Mouse (Mus musculus) heart, embryonic 15.5 days (tissue): ENCODE measurements around the gene Pitx1. TPM values are rescaled to one million over a fixed set of nuclear protein-coding genes. Genes with fewer than 3 reads are reported as not detected.

Experiments used
- ATAC-seq: fragments of 200-750 bp; cut with Nextera tagmentation; replicated peaks from 2 replicates; pipeline ENCODE4 v1.8.0; 2017; ENCODE audit warnings: low read depth, moderate TSS enrichment; ENCODE audit not compliant: insufficient number of reproducible peaks, insufficient read depth, low FRiP score
- H3K27ac ChIP-seq: fragments of 300-500 bp; sonication (generic); 2 replicates; pipeline ENCODE4 v1.5.1; 2015; ENCODE audit warnings: mild to moderate bottlenecking, inconsistent platforms
- H3K27me3 ChIP-seq: fragments of 300-500 bp; sonication (generic); 2 replicates; pipeline ENCODE4 v1.6.1; 2015; ENCODE audit warnings: inconsistent platforms
- H3K36me3 ChIP-seq: fragments of 300-500 bp; sonication (generic); 2 replicates; pipeline ENCODE4 v1.6.1; 2015; ENCODE audit warnings: mild to moderate bottlenecking, inconsistent platforms
- H3K4me1 ChIP-seq: fragments of 300-500 bp; sonication (generic); replicated peaks from 2 replicates; pipeline ENCODE4 v1.6.1; 2015; ENCODE audit warnings: inconsistent platforms
- H3K4me2 ChIP-seq: fragments of 300-500 bp; sonication (generic); 2 replicates; pipeline ENCODE4 v1.6.1; 2015; ENCODE audit warnings: inconsistent platforms, mild to moderate bottlenecking, moderate library complexity
- H3K4me3 ChIP-seq: fragments of 300-500 bp; sonication (generic); 2 replicates; pipeline ENCODE4 v1.5.1; 2015; ENCODE audit warnings: mild to moderate bottlenecking, inconsistent platforms
- H3K9ac ChIP-seq: fragments of 300-500 bp; sonication (generic); 2 replicates; pipeline ENCODE4 v1.6.1; 2015; ENCODE audit warnings: mild to moderate bottlenecking, inconsistent platforms
- H3K9me3 ChIP-seq: fragments of 300-500 bp; sonication (generic); replicated peaks from 2 replicates; pipeline ENCODE4 v1.6.1; 2016; ENCODE audit warnings: inconsistent platforms
- WGBS: fragments of 180-500 bp; shearing (Covaris S2); methylation state at CpG from one replicate; pipeline ENCODE4 v1.1.7; 2015; ENCODE audit warnings: mixed read lengths; 5-methylcytosine and 5-hydroxymethylcytosine counted together
- polyA plus RNA-seq: library from polyadenylated mRNA; unstranded; fragments of >200 nt; fragmentation: Nextera tagmentation; extraction: Ambion mirVana; gene quantifications from 2 replicates; pipeline ENCODE4 v1.2.1, GENCODE M21; 2015

Gene Pitx1
- polyA plus RNA-seq, 1 experiment from 2014 or later, result 0.05 TPM

DNA sequence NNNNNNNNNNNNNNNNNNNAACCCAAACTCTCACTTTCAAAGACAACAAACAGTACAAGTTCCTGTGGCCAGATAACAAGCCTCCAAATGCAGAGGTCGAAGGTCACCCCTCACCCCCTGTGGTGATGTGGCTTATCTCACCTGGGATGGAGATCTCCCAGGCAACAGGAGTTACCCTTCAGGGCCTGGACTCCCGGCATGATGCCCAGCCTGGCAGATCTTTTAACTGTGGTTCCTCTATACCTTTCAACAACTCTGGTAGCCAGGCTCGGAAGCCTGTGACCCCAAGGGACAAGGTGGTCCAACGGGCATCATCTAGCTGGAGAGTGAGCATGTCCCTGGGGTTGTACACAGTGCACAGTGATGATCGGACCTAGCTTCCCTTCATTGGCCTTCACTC is 13.5 kb downstream of the Pitx1 start:
- Histone ChIP-seq H3K27me3 (peaks cover 81% of the 10 kb centered on the region), H3K9me3 (no peaks in the 10 kb centered on the region), H3K27ac (no peak overlapping the region), H3K4me3 (no peak overlapping the region), H3K4me2 (no peak overlapping the region), H3K4me1 (peaks cover 13% of the 10 kb centered on the region), H3K36me3 (no peaks in the 10 kb centered on the region), H3K9ac (no peak overlapping the region)
- ATAC-seq, result no peak
- WGBS, result 49% methylated on average over 5 of the region's 5 CpGs

DNA sequence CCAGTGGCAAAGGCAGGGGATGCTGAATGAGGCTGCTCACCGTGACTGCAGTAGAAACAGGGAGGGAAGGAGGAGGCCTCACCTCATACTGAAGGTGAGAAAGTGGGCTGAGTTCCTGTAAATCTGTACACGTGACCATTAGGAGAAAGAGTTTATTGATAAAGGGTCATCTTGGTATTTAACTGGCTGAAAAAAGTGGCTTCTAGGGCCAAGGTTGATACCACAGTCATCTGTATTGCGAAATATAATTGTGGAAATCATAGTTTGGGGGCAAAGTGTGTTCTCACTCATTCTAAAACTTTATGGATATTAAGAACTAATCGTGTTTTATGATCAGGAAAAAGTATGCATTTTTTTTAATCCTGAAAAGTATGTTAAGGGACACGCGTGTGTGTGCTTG is 21.2 kb downstream of the Pitx1 start:
- H3K4me3 ChIP-seq, result no peak overlapping the region
- no peak overlapping the region for H3K9ac ChIP-seq
- 78% methylated on average over 6 of the region's 6 CpGs for WGBS
- H3K27ac ChIP-seq, result no peak overlapping the region
- H3K9me3 ChIP-seq, result no peaks in the 10 kb centered on the region
- H3K4me1 ChIP-seq, result no peaks in the 10 kb centered on the region
- no peak for ATAC-seq
- H3K27me3 ChIP-seq, result peaks cover 32% of the 10 kb centered on the region
- no peaks in the 10 kb centered on the region for H3K36me3 ChIP-seq
- H3K4me2 ChIP-seq, result no peak overlapping the region

DNA sequence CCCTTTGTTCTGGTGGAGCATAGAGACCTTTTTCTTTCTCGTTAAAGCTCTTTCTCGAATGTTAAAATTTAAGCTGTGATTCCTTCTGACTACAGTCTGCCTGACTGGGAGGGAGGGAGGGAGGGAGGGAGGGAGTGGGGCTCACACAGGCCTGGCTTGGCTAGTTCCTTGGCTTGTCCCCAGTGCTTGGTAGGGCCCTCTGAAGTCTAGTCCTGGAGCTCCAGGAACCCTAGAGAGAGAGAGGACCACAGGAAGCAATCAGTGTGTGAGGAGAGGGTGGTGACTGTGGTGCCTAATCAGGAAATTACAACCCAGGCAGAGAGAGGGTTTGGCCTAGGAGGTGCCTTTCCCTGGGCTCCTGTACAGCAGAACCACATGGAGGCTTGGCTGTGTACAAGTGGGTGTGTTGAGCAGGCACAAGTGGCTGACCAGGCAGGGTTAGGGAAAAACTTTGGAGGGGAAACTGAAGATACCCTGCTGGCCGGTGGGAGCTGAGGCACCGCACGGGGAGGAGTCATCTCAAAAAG is 22.4 kb downstream of the Pitx1 start:
- Histone ChIP-seq H3K4me3 (no peak overlapping the region), H3K4me2 (no peak overlapping the region), H3K9ac (no peak overlapping the region), H3K4me1 (no peaks in the 10 kb centered on the region), H3K36me3 (no peaks in the 10 kb centered on the region), H3K27me3 (peaks cover 28% of the 10 kb centered on the region), H3K9me3 (no peaks in the 10 kb centered on the region), H3K27ac (no peak overlapping the region)
- WGBS, result 60% methylated on average over 5 of the region's 5 CpGs
- ATAC-seq, result no peak

DNA sequence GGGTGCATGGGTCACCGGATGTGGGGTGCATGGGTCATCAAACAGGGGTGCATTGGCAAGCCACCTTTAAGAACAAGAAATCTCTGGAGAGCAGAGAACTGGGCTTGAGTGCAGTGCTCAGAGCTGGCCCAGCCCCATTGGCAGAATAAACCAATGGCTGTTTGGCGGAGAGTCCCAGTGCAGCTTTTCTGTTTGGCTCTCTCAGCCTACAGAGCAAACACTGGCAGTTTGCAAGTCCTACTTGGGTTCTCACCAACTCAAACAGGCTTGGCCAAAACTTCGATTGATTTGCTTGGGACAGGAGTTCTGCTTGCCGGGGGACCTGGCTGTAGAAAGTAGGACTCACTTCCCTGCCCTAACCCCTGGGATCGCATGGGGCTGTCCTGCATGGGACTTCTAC is 25.0 kb downstream of the Pitx1 start:
- H3K27ac ChIP-seq, result no peak overlapping the region
- 64% methylated on average over 5 of the region's 5 CpGs for WGBS
- no peak overlapping the region for H3K4me2 ChIP-seq
- ATAC-seq, result no peak
- no peak overlapping the region for H3K4me3 ChIP-seq
- H3K9me3 ChIP-seq, result no peaks in the 10 kb centered on the region
- peaks cover 14% of the 10 kb centered on the region for H3K27me3 ChIP-seq
- H3K9ac ChIP-seq, result no peak overlapping the region
- H3K4me1 ChIP-seq, result no peaks in the 10 kb centered on the region
- H3K36me3 ChIP-seq, result no peaks in the 10 kb centered on the region

DNA sequence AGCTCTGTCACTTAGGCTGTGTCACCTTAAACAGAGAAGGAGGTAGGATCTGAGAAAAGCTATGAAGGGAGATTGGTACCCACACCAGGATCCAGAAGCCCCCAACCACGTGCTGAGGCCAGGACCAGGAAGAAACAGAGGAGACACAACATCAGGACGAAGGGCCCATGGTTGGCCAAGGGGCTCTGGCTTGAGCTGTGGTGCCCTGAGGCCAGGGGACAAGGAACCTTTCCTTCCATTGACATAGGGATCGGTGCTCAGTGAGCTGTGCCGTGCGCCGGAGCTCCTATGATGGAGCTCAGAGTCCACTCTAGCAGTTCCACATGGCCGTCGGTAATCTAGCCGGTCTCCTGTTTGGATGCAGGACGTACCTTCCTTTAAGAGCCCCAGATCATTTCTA is 26.3 kb downstream of the Pitx1 start:
- WGBS, result 90% methylated on average over 10 of the region's 10 CpGs
- H3K9me3 ChIP-seq, result no peaks in the 10 kb centered on the region
- 0 out of 2 replicates have a peak, but pooled peaks cover 8% of the 10 kb centered on the region for H3K27me3 ChIP-seq
- H3K9ac ChIP-seq, result no peak overlapping the region
- no peak overlapping the region for H3K4me3 ChIP-seq
- no peaks in the 10 kb centered on the region for H3K36me3 ChIP-seq
- H3K27ac ChIP-seq, result no peak overlapping the region
- H3K4me1 ChIP-seq, result no peaks in the 10 kb centered on the region
- ATAC-seq, result no peak
- H3K4me2 ChIP-seq, result no peak overlapping the region

DNA sequence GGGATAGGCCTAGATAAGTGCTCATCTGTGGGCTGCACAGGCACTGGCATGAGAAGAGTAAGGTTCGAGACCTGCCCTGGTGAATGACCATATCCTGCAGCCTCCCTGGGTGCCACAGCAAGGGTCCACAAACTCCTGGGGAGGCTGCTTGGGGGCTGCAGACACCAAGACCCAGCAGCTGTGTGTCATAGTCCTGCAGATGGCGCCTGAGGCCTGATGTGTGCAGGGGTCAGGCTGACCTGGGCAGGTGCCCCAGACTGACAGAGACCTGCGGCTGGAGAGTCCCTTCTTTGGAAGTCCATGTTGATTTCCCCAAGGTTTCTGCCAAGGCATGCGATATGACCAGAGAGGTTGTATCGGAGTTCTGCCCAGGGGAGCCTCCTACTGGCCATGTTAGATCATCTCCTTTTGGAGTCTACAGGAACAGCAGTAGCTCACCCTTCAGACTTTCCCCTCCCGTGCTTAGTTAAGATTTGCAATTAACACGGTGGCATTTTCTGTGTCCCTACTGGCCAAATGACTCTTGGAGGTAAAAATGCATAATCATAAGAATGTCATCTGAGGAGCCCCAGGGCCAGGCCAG is 26.9 kb downstream of the Pitx1 start:
- Histone ChIP-seq H3K36me3 (no peaks in the 10 kb centered on the region), H3K9ac (no peak overlapping the region), H3K9me3 (no peaks in the 10 kb centered on the region), H3K4me3 (no peak overlapping the region), H3K27ac (no peak overlapping the region), H3K4me2 (no peak overlapping the region), H3K27me3 (0 out of 2 replicates have a peak, but pooled peaks cover 8% of the 10 kb centered on the region), H3K4me1 (no peaks in the 10 kb centered on the region)
- 71% methylated on average over 7 of the region's 7 CpGs for WGBS
- no peak for ATAC-seq

DNA sequence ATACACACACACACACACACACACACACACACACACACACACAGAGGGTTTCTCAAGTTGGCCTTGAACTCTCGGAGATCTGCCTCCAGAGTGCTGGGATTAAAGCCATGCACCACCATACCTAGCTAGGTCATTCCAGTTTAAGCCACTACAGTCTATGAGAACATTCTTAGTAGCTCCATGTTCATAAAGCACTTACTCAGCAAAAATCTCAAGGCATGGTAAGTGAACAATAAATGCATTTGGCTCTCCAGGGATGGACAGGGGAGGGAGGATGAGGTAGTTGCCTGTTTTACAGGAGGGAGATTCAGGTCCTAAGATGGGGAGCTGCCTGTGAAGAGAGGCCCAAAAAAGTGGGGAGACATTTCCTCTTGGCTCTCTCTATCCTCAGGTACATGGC is 32.0 kb downstream of the Pitx1 start:
- Histone ChIP-seq H3K9ac (no peak overlapping the region), H3K27ac (no peak overlapping the region), H3K9me3 (peaks cover 4% of the 10 kb centered on the region; the same call in 1 of the 2 replicates), H3K4me1 (no peaks in the 10 kb centered on the region), H3K4me3 (no peak overlapping the region), H3K36me3 (no peaks in the 10 kb centered on the region), H3K27me3 (no peaks in the 10 kb centered on the region), H3K4me2 (no peak overlapping the region)
- 76% methylated on average over 1 of the region's 1 CpGs for WGBS
- ATAC-seq, result no peak

DNA sequence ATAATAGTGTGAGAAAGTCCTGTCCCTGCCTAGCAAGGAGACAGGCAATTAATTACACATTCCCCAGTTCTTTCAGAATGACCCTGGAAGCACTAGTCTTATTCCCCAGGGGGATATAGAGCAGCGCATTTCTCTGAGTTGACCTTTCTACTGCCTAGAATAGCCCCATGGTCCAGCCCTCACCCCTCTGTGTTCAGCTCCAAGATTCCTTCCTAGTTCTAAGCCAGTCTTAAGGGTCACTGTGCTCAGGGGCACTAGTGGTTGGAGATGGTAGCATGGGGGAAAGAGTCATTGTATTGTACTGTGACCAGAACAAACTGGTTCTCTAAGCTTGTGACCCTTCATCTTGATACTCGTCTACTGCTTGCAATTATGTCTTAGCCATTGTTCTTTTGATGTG is 34.7 kb downstream of the Pitx1 start:
- no peaks in the 10 kb centered on the region for H3K4me1 ChIP-seq
- H3K36me3 ChIP-seq, result no peaks in the 10 kb centered on the region
- peaks cover 4% of the 10 kb centered on the region; the same call in 1 of the 2 replicates for H3K9me3 ChIP-seq
- no peak overlapping the region for H3K4me2 ChIP-seq
- no peak overlapping the region for H3K9ac ChIP-seq
- H3K27ac ChIP-seq, result no peak overlapping the region
- no peak overlapping the region for H3K4me3 ChIP-seq
- 75% methylated on average over 2 of the region's 2 CpGs for WGBS
- ATAC-seq, result no peak
- H3K27me3 ChIP-seq, result no peaks in the 10 kb centered on the region; the same call in 1 of the 2 replicates

DNA sequence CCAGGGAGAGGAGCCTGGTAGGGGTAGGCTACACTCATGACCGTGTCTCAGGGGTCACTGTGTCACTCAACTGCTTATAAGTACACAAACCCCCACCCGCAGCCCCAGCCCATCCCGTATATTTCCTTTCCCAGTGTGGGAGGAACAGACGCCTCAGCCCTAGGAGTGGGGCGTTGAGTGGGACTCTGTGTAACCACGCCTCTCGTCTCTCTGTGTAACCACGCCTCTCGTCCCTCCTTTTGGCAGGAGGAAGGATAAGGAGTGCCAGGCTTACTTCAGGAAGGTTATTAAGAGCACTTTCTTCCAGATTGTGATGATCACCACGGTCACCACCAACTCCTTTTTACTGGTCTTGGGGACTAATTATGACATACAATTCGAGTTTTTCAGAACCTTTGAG is 49.9 kb downstream of the Pitx1 start:
- H3K27me3 ChIP-seq, result no peaks in the 10 kb centered on the region
- H3K4me1 ChIP-seq, result no peaks in the 10 kb centered on the region
- no peak overlapping the region for H3K27ac ChIP-seq
- no peak overlapping the region for H3K4me2 ChIP-seq
- H3K36me3 ChIP-seq, result no peaks in the 10 kb centered on the region
- H3K4me3 ChIP-seq, result no peak overlapping the region
- no peaks in the 10 kb centered on the region for H3K9me3 ChIP-seq
- WGBS, result 63% methylated on average over 11 of the region's 11 CpGs
- no peak overlapping the region for H3K9ac ChIP-seq
- no peak for ATAC-seq

DNA sequence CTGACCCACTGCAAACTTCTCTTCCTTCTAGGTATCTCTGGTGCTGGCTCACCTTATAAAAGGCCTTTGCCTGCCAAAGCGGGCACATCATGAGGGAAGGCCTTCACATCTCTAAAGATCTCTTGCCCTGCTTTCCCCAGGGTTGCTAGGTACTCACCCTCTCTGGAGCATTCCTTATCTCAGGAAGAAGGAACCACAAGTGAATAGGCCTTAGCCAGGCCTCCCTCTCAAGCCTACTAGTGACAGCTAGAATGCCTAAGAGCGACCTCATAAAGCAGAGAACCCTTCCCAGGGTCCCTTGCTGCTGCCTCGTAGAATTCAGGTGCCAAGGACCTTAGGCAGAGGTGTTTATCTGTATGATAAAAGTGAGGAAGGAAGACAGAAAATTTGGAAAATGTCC is 51.7 kb downstream of the Pitx1 start, which contains the start of gene Catsper3:
TSS of gene Catsper3 (plus strand) at position 301 of the 400 bp plus-strand sequence.
- Histone ChIP-seq H3K4me1 (no peaks in the 10 kb centered on the region), H3K27ac (no peak within 1 kb of the TSS), H3K4me3 (no peak within 1 kb of the TSS), H3K9me3 (no peaks in the 10 kb centered on the region), H3K9ac (no peak within 1 kb of the TSS), H3K36me3 (no peaks in the 10 kb centered on the region), H3K4me2 (no peak within 1 kb of the TSS), H3K27me3 (no peaks in the 10 kb centered on the region)
- 63% methylated on average over 3 of the region's 3 CpGs for WGBS
- ATAC-seq, result no peak

DNA sequence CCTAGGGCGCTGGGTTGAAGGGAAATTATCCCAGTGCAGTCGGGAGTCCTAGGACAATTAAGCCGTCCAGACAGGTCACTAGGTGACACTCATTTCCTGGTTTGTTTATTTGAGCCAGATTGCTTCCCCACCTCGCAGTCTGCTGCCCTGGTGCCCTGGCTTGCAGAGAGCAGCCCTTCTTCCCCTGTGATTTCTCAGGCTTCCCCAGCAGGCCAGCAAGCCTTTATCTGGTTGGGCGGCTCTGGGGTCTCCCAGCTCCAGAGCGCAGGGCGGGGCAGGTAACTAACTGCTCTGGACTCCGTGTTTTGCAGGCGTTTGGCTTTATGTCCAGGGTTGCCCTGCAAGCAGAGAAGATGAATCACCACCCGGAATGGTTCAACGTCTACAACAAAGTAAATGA is 60.9 kb downstream of the Pitx1 start:
- Histone ChIP-seq H3K27me3 (no peaks in the 10 kb centered on the region), H3K9me3 (no peaks in the 10 kb centered on the region), H3K4me1 (0 out of 2 replicates have a peak, but pooled peaks cover 4% of the 10 kb centered on the region), H3K4me2 (no peak overlapping the region), H3K4me3 (no peak overlapping the region), H3K9ac (no peak overlapping the region), H3K27ac (no peak overlapping the region), H3K36me3 (no peaks in the 10 kb centered on the region)
- ATAC-seq, result no peak
- 31% methylated on average over 11 of the region's 11 CpGs for WGBS
